Mouse (Mus musculus) CD4-positive, CD25-positive, alpha-beta regulatory T cell, adult 4 months (primary cell): Measurements from ENCODE around the gene Mast4. TPM values are rescaled to one million over a fixed set of nuclear protein-coding genes. Genes with fewer than 3 reads are reported as not detected.

Experiments
- ATAC-seq: one replicate; pipeline ENCODE4 v1.8.0; 2017
- polyA plus RNA-seq, 2 experiments: library from polyadenylated mRNA; unstranded; fragments of 100-300 nt; shearing (Covaris generic); gene quantifications; one replicate each; pipeline ENCODE4 v1.2.1; 2017

Gene Mast4
- polyA plus RNA-seq, 2 experiments from 2014 or later: 18.5 to 22.4 TPM

- no peak for ATAC-seq
Measured at GRCm38 (mm10) chr13:102856821-102857538, 477.3 kb downstream of the Mast4 start.

GRCm38 (mm10) chr13:102852865-102853264 is 481.4 kb downstream of the Mast4 start:
- no peak for ATAC-seq

- no peak for ATAC-seq
Measured at GRCm38 (mm10) chr13:102851253-102851652, 483.0 kb downstream of the Mast4 start.

GRCm38 (mm10) chr13:102850594-102850993 is 483.7 kb downstream of the Mast4 start:
- no peak for ATAC-seq

- ATAC-seq: no peak
Measured at GRCm38 (mm10) chr13:102849068-102849467, 485.2 kb downstream of the Mast4 start.

GRCm38 (mm10) chr13:102846473-102846872 is 487.8 kb downstream of the Mast4 start:
- ATAC-seq: no peak

- ATAC-seq: no peak
Measured at GRCm38 (mm10) chr13:102842715-102843114, 491.6 kb downstream of the Mast4 start.

- no peak for ATAC-seq
Measured at GRCm38 (mm10) chr13:102842237-102842636, 492.1 kb downstream of the Mast4 start.

- no peak for ATAC-seq
Measured at GRCm38 (mm10) chr13:102839741-102840482, 494.4 kb downstream of the Mast4 start.

GRCm38 (mm10) chr13:102837427-102837826 is 496.9 kb downstream of the Mast4 start:
- ATAC-seq: no peak

GRCm38 (mm10) chr13:102835336-102835735 is 499.0 kb downstream of the Mast4 start:
- ATAC-seq: no peak

- ATAC-seq: no peak
Measured at GRCm38 (mm10) chr13:102818287-102818686, 516.0 kb downstream of the Mast4 start.

- no peak for ATAC-seq
Measured at GRCm38 (mm10) chr13:102816689-102817088, 517.6 kb downstream of the Mast4 start.

- ATAC-seq: no peak
Measured at GRCm38 (mm10) chr13:102815158-102815557, 519.1 kb downstream of the Mast4 start.

- ATAC-seq: no peak
Measured at GRCm38 (mm10) chr13:102811129-102811832, 523.0 kb downstream of the Mast4 start.

- no peak for ATAC-seq
Measured at GRCm38 (mm10) chr13:102806652-102807051, 527.6 kb downstream of the Mast4 start.

GRCm38 (mm10) chr13:102805190-102805589 is 529.1 kb downstream of the Mast4 start:
- no peak for ATAC-seq

GRCm38 (mm10) chr13:102803206-102803605 is 531.1 kb downstream of the Mast4 start:
- ATAC-seq: no peak

- ATAC-seq: no peak
Measured at GRCm38 (mm10) chr13:102792157-102792556, 542.1 kb downstream of the Mast4 start.

- ATAC-seq: no peak
Measured at GRCm38 (mm10) chr13:102790601-102791155, 543.6 kb downstream of the Mast4 start.

GRCm38 (mm10) chr13:102786666-102787230 is 547.5 kb downstream of the Mast4 start:
- ATAC-seq: no peak

GRCm38 (mm10) chr13:102783531-102784310 is 550.6 kb downstream of the Mast4 start:
- ATAC-seq: no peak
